Mouse (Mus musculus) left cerebral cortex, postnatal 14 days (tissue): ENCODE measurements around the gene Rps6ka4. TPM values are rescaled to one million over a fixed set of nuclear protein-coding genes. Genes with fewer than 3 reads are reported as not detected.

Experiments used
- DNase-seq, 2 experiments: peaks; one replicate each; pipeline ENCODE4 v3.0.0; 2021 to 2022; ENCODE audit warnings: low spot score in 2 of 2, mixed read lengths in 1 of 2
- intact Hi-C: fragments of 180-260 bp; cut with DNase I; formaldehyde crosslinking; loops from one replicate; pipeline ENCODE4 v1.15.1; 2025
- long read RNA-seq, 2 experiments: library from polyadenylated mRNA; stranded (forward); transcript quantifications; one replicate each; pipeline ENCODE4 v2.0.0; 2021
- total RNA-seq, 2 experiments: library from RNA; stranded (reverse); gene quantifications; 2 replicates each; pipeline ENCODE4 v1.2.3; 2021

The Rps6ka4 gene
- total RNA-seq, result 10 to 100 TPM; 30.4 to 32.8 TPM
- long read RNA-seq, experiment 1, transcript Rps6ka4-201 (18 exons, 3,105 nt), result major isoform, 38 of 60 reads
- long read RNA-seq, experiment 1, partial matches to known transcripts, result 9 of 60 reads
- long read RNA-seq, experiment 1, other reads (novel, unspliced or antisense), result 12 of 60 reads
- long read RNA-seq, experiment 2, transcript Rps6ka4-201 (18 exons, 3,105 nt), result major isoform, 35 of 57 reads
- long read RNA-seq, experiment 2, partial matches to known transcripts, result 10 of 57 reads
- long read RNA-seq, experiment 2, other reads (novel, unspliced or antisense), result 11 of 57 reads

DNA sequence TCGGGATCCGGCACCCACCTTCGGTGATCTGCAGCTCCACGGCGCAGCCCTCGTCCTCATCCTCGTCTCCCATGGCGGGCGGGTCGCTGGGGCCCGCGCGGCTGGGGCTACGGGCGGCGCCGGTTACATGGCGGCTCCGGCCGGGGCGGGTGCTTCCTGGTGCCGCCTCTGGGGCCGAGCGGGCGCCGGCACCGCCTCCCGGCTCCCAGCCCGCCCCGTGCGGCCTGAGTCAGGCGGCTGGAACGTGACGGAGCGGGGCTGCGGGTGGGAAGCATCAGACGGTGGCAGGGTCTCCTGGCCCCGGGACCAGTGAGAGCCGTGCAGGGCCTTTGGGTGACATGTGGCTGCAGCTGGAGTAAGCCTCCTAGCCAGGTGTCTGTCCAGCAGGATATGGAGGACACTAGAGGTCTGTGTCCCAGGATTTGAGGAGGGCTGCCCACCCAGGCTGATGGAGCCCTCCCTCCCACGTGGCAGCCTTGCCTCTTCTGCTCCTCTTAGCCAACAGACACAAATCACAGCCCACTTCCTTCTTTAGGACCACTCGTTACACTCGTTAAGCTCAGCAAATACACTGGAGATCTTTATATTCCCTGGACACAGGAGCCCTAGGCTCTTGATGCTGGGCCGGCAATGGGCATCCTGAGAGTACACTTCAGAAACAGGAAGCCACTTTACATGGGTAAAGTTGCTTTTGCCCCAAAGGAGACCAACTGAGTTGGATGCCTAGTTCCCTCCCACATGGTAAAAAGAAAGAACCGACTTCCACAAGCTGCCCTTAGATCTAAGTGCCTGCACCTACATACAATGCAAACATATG is at the start of gene Rps6ka4:
TSS of gene Rps6ka4 (minus strand) at position 162 of the 817 bp plus-strand sequence.
- DNase-seq, result peak; percentile 40 to 59

DNA sequence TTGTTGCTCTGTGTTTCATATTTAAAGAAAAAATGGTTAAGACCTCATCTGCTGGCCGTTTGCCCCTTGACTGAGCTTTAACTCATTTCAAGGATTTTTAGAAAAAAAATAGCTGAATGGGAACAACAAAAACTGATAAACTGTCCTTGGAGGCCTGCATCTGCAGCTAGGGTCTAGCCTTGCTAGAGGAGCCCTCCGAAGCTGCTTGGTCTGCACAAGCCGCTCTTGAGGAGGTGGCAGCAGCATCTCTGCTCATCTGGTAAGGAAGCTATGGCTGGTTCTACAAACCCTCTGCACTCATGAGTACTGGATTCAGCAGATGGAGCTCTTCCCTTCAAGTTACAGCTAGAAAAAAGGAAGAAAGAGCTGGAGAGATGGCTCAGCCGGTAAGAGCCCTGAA is 37.5 kb upstream of the Rps6ka4 start:
- DNase-seq, result no peak
- intact Hi-C loops, result no loop called here

More for the DNA sequence above, at the start of gene Rps6ka4:
- intact Hi-C loops, result no loop called here

DNA sequence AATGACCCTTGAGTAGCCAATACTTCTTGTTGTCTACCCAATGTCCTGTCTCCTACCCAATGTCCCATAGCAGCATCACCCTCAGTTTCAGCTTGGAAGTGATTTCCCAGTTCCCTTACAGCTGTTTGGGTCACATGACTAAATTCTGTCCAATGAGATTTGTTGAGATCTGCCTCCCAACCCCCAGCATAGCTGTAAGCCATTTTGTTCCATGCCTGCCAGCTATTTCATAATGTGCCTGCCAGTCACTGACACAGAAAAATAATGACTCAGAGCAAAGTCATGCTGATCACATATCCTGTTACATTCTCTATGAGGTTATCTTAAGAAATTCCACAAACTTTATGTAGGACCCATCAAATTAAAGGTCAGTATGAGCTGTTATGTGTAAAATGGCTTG is 36.4 kb upstream of the Rps6ka4 start:
- intact Hi-C loops, result no loop called here
- DNase-seq, result no peak

DNA sequence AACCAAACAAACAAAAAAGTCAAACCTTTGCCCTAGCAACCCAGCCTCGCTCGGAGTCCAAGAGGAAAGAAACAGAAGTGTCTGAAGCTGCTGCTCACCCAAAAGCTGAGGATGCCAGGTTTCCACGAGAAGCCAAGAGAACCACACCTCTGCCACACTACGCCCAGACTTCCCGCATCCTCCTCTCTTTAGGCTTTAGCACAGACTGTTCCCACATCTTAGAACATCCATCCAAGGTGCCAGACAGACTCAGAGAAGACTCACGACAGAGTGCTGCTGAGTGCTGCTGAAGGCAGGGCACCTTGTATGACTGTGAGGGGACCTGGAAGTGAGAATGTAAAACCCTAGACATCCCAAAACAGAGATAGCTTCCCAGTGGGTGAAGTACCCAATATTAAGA is 35.4 kb upstream of the Rps6ka4 start:
- no peak for DNase-seq
- intact Hi-C loops, result no loop called here

DNA sequence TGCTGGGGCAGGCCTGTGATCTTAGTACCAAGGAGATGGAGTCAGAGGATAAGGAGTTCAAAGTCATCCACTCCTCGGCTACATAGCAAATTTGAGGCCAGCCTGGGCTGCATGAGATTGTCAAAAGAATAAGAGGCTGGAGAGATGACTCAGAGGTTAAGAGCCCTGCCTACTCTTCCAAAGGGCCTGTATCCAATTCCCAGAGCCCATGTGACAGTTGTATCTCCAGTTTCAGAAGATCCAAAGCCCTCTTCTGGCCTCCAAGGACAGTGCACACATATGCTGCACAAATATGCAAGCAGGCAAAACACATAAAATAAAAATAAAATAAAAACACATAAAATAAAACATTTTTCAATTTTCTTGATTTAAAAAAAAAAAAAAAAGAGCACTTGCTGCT is 33.8 kb upstream of the Rps6ka4 start:
- no peak for DNase-seq
- intact Hi-C loops, result no loop called here

DNA sequence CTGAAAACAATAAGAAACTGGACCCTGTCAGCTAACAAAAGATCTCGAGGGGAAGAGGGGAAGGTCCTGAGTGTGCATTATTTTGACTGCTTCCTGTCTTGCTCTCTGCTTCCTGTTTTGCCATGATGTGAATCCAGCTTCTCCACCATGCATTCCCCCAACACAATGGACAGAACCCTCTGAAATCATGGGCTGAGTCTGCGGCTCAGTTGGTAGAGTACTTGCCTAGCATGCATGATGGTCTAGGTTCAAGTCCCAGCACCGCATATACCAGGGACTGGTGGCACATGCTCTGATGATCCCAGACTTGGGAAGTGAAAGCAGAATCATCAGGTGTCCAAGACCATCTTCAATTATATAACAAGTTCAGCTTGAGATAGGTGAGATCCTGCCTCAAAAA is 32.3 kb upstream of the Rps6ka4 start:
- no peak for DNase-seq
- intact Hi-C loops, result no loop called here

DNA sequence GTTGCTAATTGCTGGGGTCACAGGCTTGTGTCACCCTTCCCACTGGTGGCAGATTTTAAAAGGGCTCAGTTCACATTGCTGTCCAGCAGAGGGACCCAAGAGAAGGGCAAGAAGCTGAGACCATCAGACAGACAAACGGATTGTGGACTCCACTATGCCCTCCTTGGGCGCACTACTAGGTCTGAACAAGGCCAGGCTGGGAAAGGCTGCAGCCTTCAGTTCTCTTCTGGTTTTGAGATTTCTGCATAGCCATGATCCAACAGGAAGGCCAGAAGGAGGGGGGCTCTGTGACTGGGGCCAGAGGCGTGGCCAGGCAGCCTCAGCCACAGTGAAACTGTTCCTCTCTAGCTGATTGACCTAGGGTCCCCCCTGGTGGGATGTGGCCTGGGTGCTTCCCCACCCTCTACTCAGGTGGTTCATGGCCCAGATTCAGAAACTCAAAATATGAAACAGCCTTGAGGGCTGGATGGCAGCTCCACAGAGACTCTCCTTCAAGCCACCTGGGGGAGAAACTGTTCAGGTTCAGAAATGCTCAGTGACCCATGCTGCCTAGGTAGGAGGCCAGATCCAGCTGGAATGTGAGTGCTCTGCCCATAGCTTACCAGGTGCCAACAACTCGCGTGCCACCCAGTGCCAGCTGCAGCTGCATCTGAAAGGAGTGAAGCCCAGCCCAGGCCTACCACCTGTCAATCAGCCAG is 31.3 kb upstream of the Rps6ka4 start:
- intact Hi-C loops, result no loop called here
- DNase-seq, result no peak

DNA sequence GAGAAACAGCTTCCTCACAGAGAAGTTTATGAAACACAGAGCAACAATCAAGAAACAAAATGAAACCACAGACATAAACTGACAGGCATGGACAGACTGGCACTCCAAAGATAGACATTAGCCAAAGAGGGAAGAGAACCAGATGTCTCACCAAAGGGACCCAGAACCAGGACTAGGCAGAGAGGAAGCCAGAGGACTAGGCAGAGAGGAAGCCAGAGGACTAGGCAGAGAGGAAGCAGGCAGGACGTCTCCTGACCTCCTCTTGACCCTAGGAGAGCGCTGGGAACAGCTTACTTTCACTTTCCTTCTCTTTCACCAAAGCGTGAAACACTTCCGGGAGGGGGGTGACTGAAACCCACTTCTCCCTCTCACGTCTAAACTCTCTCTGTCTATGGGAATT is 28.9 kb upstream of the Rps6ka4 start:
- intact Hi-C loops, result no loop called here
- peak in 1 of 2 experiments; percentile 43 for DNase-seq

DNA sequence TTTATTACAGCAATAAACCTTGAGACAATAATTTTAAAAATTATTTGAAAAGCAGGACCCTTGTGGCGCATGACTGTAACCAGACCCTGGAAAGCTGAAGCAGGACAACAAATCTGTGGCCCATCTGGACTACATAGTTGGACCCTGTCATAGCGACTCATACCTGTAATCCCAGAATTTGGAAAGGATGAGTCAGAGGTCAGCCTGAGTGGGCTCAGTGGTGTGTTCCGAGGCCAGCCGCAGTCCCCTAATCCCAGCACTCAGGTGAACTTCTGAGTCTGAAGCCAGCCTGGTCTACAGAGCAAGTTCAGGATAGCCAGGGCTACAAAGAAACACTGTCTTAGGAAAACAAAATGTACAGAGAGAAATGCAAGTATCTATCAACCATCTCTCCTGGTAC is 21.0 kb upstream of the Rps6ka4 start:
- intact Hi-C loops, result no loop called here
- no peak for DNase-seq

DNA sequence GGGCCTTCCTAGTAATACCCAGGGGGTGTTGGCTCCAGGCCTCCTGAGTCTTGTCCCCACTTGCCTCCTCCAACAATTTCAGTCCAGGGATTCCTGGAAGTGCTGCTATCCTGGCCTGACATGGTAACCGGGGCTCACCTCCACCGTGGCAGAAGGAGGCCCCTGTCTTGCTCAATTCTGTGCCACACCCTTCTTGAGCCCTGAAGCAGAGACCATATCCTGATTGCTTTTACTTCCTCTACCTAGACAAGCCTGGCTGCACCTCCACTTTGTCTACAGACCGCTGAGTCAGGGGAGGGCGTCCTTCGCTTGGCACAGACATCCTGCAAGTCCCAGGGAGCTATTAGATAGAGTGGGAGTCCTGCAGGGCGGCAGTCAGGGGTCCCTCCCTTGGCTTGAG is 20.3 kb upstream of the Rps6ka4 start:
- no peak for DNase-seq
- intact Hi-C loops, result no loop called here

DNA sequence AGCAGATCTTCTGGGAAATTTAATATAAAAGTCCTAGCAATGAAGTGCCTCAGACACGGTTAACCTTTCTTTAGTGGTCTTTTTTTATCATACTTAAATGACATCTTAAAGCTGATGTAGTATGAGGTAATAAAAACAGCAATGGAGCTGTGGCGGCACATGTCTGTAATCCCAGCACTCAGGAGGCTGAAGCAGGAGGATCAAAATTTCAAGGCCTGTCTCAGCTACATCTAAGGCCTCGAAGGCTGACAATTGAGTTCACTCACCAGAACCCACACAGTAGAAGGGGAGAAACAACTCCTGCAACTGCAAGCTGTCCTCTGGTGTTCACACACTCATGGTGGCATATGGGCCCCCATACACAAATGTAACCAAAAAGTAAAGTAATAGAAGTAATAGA is 19.5 kb upstream of the Rps6ka4 start:
- intact Hi-C loops, result loop anchor here (5.0 kb wide), 2 partner anchors 47 to 368 kb away; partner anchors contain the start of gene Trmt112
- DNase-seq, result no peak

DNA sequence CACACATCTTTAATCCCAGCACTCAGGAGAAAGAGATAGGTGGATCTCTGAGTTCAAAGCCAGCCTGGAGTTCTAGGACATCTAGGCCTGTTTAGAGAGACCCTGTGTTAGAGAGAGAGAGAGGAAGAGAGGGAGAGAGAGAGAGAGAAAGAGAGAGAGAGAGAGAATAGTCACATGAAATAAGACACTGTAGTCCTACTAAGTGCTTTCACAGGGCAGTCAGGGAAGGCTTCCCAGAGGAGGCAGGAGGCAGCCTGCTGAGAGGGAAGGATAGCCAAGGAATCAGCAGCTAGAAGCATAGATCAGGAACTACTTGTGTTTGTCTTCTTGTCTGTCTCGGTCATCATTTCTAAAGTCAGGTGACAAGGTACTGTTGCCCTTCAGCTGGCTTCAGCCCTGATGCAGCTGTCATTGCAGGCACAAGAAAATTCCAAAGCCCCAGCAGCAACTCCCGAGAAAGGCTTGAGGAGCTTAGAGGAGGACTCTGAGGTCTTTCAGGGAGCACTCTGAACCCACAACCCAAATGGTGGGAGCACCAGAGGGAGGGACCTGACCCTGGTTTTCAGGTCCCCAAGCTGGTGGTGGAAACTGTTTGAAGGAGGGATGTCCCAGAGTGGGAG is 18.7 kb upstream of the Rps6ka4 start:
- intact Hi-C loops, result loop anchor here (5.0 kb wide), 2 partner anchors 48 to 367 kb away; partner anchors contain the start of gene Trmt112
- no peak for DNase-seq

DNA sequence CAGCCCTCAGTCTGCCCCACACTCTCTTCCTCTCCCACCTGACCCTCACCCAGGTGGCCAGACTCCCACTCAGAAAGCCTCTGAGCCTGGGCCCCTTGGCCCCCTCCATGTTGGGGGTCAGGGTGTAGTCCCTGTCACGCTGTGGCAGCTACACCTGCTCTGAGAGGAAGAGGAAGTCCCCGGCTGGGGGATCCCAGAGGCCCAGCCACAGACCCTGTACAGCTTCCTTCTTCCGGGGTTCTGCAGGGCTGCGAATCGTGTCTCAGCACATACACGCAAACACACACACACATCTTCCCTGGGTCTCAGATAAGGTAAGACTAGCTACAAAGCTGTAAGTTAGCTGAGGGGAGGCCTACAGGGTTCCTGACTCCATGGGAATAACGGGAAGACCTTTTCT is 17.6 kb upstream of the Rps6ka4 start, which contains the start of gene Ccdc88b:
TSS of gene Ccdc88b (minus strand) at position 181 of the 400 bp plus-strand sequence.
- intact Hi-C loops, result loop anchor here (5.0 kb wide), 2 partner anchors 49 to 366 kb away; partner anchors contain the start of gene Trmt112
- no peak for DNase-seq

DNA sequence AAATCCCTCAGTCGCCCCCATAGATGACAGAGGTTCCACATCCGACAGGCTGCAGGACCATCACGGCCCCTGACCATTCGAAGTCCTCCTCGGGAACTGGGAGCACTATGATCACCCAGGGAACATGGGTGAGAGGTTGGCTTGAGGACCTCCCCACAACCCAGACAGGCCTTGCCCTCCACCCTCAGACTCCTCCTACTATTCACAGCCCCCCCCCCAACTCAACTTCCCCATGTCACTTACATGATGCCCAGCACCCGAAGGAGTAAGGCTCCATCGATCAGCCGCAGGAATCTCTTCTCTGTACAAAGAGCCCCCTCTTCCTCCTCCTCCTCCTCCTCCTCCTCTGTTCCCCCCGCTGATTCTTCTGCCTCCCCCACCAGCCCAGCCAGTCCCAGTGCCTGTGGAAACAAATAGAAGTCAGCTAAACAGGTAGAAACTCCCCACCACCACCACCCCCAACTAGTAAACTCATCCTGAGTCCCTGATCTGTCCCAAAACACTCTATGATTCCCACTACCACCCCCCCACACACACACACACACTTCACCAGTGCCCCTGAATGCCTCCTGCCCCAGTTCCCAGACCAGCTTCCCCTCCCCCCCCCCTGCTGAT is 17.1 kb upstream of the Rps6ka4 start:
- intact Hi-C loops, result loop anchor here (5.0 kb wide), 2 partner anchors 50 to 365 kb away; partner anchors contain the start of gene Trmt112
- DNase-seq, result no peak

DNA sequence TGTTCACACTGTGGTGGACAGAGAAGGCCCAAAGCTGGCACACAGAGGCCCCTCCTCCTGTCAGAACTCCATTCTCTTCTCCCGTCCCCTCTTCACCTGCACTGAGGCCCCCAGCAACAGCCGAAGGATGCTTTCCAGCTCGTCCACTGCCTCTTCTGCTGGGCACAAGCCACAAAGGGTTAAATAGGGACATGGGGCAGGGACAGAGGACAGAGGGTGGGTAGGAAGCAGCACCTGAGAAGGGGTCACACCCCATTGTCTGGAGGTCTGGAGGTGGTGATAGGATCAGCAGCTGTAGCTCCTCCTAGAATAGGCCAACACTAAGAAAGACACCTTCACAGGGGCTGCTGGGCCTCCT is 16.5 kb upstream of the Rps6ka4 start:
- no peak for DNase-seq
- intact Hi-C loops, result loop anchor here (5.0 kb wide), 2 partner anchors 50 to 365 kb away; partner anchors contain the start of gene Trmt112

DNA sequence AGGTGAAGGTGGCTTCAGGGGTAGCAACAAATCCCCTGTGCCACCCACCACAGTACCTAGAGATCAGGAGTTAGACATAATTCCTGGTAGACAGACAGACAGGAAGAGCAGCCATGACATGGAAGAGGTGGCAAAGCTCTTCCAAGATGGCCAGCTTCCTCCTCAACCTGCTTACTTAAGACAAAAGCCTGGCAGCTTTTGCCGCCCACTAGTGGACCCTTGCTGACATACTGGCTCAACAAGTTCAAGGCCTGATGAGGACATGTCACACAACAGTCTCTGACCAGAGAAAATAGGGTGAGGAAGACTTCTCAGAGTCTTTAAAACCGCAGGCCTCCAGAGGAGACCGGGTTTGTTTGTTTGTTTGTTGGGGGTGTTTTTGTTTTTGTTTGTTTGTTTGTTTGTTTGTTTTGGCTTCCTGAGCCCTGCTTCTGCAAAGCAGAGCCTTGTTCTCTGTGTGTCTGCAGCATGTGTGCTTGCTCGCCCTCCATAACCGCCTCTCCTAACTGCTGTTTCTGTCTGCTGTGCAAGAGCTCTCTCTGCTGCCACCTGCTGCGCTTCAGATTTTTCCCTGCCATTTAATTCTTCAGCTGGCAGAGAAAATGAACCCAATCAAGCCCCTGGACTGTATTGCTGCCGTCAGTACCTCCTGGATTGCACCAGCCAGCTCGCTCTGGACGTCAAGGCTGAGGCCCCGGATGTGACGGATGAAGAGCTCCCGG is 16.0 kb upstream of the Rps6ka4 start:
- DNase-seq, result peak; percentile 78 to 85
- intact Hi-C loops, result loop anchor here (5.0 kb wide), 2 partner anchors 51 to 364 kb away; partner anchors contain the start of gene Trmt112

DNA sequence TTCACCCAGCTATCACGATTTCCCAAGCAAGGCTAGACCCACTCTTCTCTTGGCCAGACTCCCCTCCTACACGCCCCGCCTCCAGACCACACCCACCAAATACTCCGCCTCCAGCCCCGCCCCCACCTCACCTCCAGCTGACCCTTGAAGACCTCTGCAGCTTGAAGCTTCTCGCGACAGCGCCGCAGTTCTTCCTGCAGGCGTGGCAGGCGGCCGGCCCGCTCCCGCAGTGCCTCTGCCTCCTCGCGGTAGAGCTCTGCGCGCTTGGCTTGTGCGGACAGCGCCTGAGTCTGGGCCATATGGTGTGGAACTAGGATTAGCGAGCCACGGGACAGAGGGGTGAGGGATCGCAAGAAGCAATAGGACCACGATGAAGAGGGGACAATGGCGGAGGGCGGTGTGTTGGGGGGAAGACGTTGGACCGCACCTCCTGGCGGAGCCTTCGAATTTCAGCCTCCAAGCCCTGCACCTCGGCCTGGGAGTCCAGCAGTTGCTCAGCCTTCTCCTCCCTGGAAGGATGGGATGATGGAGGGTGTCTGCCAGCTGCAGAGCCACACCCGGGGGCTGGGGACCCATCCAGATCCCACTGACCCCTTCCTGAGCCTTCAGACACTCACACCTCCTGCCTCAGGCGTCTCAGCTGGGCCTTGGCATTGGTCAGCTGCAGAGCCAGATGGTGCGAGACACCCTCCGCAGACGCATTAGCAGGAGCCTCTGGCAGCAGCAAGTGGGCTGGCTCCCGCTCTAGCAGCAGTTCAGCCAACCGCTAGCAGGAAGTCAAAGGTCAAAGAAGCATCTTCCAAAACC is 15.0 kb upstream of the Rps6ka4 start:
- DNase-seq, result no peak
- intact Hi-C loops, result loop anchor here (5.0 kb wide), 2 partner anchors 52 to 363 kb away; partner anchors contain the start of gene Trmt112
